Mouse (Mus musculus): Measurements from ENCODE around the gene Prss54. TPM values are rescaled to one million over a fixed set of nuclear protein-coding genes. Genes with fewer than 3 reads are reported as not detected.

Prss54 gene
- polyA plus RNA-seq, 1 experiment from 2014 or later: not detected

GRCm38 (mm10) chr8:95523991-95524390, 52.1 kb downstream of the Prss54 start:
- Histone ChIP-seq H3K9ac (no peak overlapping the region), H3K27ac (no peak overlapping the region), H3K4me3 (no peak overlapping the region), H3K4me1 (no peaks in the 10 kb centered on the region), H3K9me3 (no peaks in the 10 kb centered on the region), H3K36me3 (no peaks in the 10 kb centered on the region), H3K4me2 (replicated peaks) (no peak overlapping the region), H3K27me3 (no peaks in the 10 kb centered on the region)
- ATAC-seq (ENCODE audit: insufficient number of reproducible peaks, insufficient read depth, low FRiP score, low TSS enrichment): no peak
- 89% methylated on average over 4 of the region's 4 CpGs for WGBS

DNA sequence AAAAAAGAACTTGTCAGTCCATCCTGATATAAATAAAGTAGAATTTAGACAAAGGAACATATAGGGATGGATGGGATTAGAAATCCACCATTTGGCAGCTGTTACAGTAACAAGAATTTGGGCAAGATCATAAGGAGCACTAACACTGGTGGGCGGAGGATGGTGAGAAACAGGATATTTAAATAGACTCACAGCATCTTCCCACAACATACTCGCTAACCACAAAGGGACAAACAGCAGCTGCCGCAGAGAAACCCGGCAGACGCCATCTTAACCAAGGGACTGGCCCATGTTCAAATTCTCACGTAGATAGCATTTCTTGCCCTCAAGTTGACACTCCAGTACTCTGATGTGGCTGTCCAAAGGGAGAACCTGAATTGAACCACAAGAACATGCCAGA, 59.2 kb downstream of the Prss54 start:
- H3K9me3 ChIP-seq: no peaks in the 10 kb centered on the region
- H3K4me2 ChIP-seq (replicated peaks): no peak overlapping the region
- H3K4me1 ChIP-seq: no peaks in the 10 kb centered on the region
- no peak overlapping the region for H3K9ac ChIP-seq
- ATAC-seq (ENCODE audit: insufficient number of reproducible peaks, insufficient read depth, low FRiP score, low TSS enrichment): no peak
- H3K27me3 ChIP-seq: no peaks in the 10 kb centered on the region
- no peaks in the 10 kb centered on the region for H3K36me3 ChIP-seq
- H3K4me3 ChIP-seq: no peak overlapping the region
- H3K27ac ChIP-seq: no peak overlapping the region
- WGBS: 86% methylated on average over 6 of the region's 6 CpGs

DNA sequence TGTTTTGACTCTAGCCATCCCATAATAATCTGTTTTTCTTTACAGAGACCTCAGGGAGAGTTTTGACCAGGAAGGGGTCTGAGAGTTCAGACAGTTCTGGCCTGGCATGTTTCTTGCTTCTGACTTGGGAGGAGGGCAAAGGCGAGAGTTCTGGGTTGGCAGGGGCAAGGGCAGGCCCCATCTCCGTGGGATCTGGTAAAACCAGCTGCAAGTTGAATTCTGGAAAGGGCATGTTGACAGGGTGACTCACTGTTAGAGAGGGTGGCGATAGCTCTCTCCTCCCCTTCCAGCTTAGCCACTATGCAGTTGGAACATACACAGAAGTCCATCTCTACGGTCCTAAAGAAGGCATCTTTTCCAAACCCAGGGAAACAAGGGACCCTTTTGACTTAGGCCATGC, 62.9 kb downstream of the Prss54 start:
- no peaks in the 10 kb centered on the region for H3K36me3 ChIP-seq
- WGBS: 79% methylated on average over 4 of the region's 4 CpGs
- H3K4me3 ChIP-seq: no peak overlapping the region
- H3K4me2 ChIP-seq (replicated peaks): no peak overlapping the region
- ATAC-seq (ENCODE audit: insufficient number of reproducible peaks, insufficient read depth, low FRiP score, low TSS enrichment): no peak
- H3K9ac ChIP-seq: no peak overlapping the region
- no peaks in the 10 kb centered on the region for H3K9me3 ChIP-seq
- H3K4me1 ChIP-seq: no peaks in the 10 kb centered on the region
- H3K27me3 ChIP-seq: no peaks in the 10 kb centered on the region
- H3K27ac ChIP-seq: no peak overlapping the region

GRCm38 (mm10) chr8:95512257-95512656, 63.9 kb downstream of the Prss54 start:
- no peaks in the 10 kb centered on the region for H3K36me3 ChIP-seq
- WGBS: 81% methylated on average over 4 of the region's 4 CpGs
- ATAC-seq (ENCODE audit: insufficient number of reproducible peaks, insufficient read depth, low FRiP score, low TSS enrichment): no peak

More at GRCm38 (mm10) chr8:95512257-95512656, 63.9 kb downstream of the Prss54 start:
- Histone ChIP-seq H3K4me3 (no peak overlapping the region), H3K27ac (no peak overlapping the region), H3K27me3 (no peaks in the 10 kb centered on the region), H3K4me2 (replicated peaks) (no peak overlapping the region), H3K9me3 (no peaks in the 10 kb centered on the region), H3K4me1 (no peaks in the 10 kb centered on the region), H3K9ac (no peak overlapping the region)

Other genes starting within 250 kb of the Prss54 start
- 14.2 and 14.4 TPM in 2 replicates for gene Zfp319, start 244.4 kb downstream of the Prss54 start, polyA plus RNA-seq (2016; fragmentation: Nextera tagmentation; extraction: Ambion mirVana)
- 44.8 and 48.2 TPM in 2 replicates for gene Usb1, start 244.1 kb downstream of the Prss54 start, polyA plus RNA-seq (2016; fragmentation: Nextera tagmentation; extraction: Ambion mirVana)
- 17.6 and 17.9 TPM in 2 replicates for gene Mmp15, start 224.1 kb downstream of the Prss54 start, polyA plus RNA-seq (2016; fragmentation: Nextera tagmentation; extraction: Ambion mirVana)
- gene Cfap20, start 141.5 kb downstream of the Prss54 start, polyA plus RNA-seq (2016; fragmentation: Nextera tagmentation; extraction: Ambion mirVana): 148 and 152 TPM in 2 replicates
- gene Csnk2a2, start 86.3 kb downstream of the Prss54 start, polyA plus RNA-seq (2016; fragmentation: Nextera tagmentation; extraction: Ambion mirVana): 12.2 and 12.9 TPM in 2 replicates
- 0.20 and 0.29 TPM in 2 replicates for gene Ccdc113, start 42.3 kb downstream of the Prss54 start, polyA plus RNA-seq (2016; fragmentation: Nextera tagmentation; extraction: Ambion mirVana)
- 28.5 and 29.8 TPM in 2 replicates for gene Gins3, start 57.1 kb upstream of the Prss54 start, polyA plus RNA-seq (2016; fragmentation: Nextera tagmentation; extraction: Ambion mirVana)
- gene Ndrg4, start 100.6 kb upstream of the Prss54 start, polyA plus RNA-seq (2016; fragmentation: Nextera tagmentation; extraction: Ambion mirVana): 27.3 and 34.4 TPM in 2 replicates
- 19.5 and 21.4 TPM in 2 replicates for gene Setd6, start 139.5 kb upstream of the Prss54 start, polyA plus RNA-seq (2016; fragmentation: Nextera tagmentation; extraction: Ambion mirVana)
- 83.9 and 91.4 TPM in 2 replicates for gene Cnot1, start 231.1 kb upstream of the Prss54 start, polyA plus RNA-seq (2016; fragmentation: Nextera tagmentation; extraction: Ambion mirVana)
- 368 and 387 TPM in 2 replicates for gene Sap18b, start 249.0 kb upstream of the Prss54 start, polyA plus RNA-seq (2016; fragmentation: Nextera tagmentation; extraction: Ambion mirVana)

Measured in embryonic facial prominence, embryonic 12.5 days (tissue).